Mouse (Mus musculus): ENCODE measurements around the gene Wdr60. TPM values are rescaled to one million over a fixed set of nuclear protein-coding genes. Genes with fewer than 3 reads are reported as not detected.

Wdr60 gene
- polyA plus RNA-seq, 1 experiment from 2014 or later = 17.3 TPM

DNA sequence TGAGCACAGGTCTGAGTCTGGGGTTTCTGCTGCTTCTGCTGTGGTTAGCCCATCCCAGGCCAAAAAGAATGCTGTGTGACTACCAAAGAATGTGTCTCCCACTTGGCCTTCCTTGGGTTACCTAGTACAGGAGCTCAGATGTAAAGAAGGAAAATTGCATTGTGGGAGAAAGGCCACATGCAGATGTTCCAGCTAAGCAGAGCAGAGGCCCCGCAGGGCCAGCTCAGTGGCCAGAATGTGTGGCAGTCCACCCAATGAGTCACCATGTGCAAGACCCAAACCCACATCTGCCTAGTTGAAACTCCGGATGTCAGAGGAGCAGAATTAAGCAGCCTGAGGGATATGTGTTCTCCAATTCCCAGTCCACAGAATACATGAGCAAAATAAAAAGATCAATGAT is 4.5 kb downstream of the Wdr60 start:
- H3K27me3 ChIP-seq (replicated peaks) = no peaks in the 10 kb centered on the region
- no peak for ATAC-seq (ENCODE audit: low FRiP score, low read depth)
- no peak overlapping the region for H3K4me2 ChIP-seq (replicated peaks)
- H3K36me3 ChIP-seq = peaks cover 10% of the 10 kb centered on the region
- H3K9me3 ChIP-seq = no peaks in the 10 kb centered on the region
- no peak overlapping the region for H3K9ac ChIP-seq
- WGBS = 88% methylated on average over 2 of the region's 2 CpGs
- H3K4me3 ChIP-seq = no peak overlapping the region
- no peaks in the 10 kb centered on the region for H3K4me1 ChIP-seq
- H3K27ac ChIP-seq = no peak overlapping the region

DNA sequence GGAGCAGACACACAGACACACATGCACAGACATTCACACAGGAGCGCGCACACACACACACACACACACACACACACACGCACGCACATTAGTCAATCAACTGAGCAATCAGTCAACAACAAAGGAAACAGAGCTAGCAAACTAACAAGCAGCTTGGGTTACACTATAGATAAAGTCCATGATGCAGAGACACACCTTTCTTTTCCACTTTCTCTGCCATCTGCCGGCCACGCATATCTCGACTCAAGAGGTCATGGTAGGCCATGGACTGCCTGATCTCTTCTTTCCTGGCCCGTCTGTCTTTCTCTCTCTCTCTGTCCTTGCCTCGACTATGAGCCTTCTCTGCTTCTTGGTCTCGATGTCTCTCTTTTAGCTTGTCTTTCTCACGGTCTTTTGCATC is 7.2 kb downstream of the Wdr60 start:
- ATAC-seq (ENCODE audit: low FRiP score, low read depth) = no peak
- no peak overlapping the region for H3K4me3 ChIP-seq
- no peak overlapping the region for H3K27ac ChIP-seq
- no peaks in the 10 kb centered on the region for H3K27me3 ChIP-seq (replicated peaks)
- no peak overlapping the region for H3K9ac ChIP-seq
- peaks cover 14% of the 10 kb centered on the region for H3K36me3 ChIP-seq
- H3K9me3 ChIP-seq = no peaks in the 10 kb centered on the region
- no peak overlapping the region for H3K4me2 ChIP-seq (replicated peaks)
- WGBS = 91% methylated on average over 11 of the region's 11 CpGs
- H3K4me1 ChIP-seq = no peaks in the 10 kb centered on the region

DNA sequence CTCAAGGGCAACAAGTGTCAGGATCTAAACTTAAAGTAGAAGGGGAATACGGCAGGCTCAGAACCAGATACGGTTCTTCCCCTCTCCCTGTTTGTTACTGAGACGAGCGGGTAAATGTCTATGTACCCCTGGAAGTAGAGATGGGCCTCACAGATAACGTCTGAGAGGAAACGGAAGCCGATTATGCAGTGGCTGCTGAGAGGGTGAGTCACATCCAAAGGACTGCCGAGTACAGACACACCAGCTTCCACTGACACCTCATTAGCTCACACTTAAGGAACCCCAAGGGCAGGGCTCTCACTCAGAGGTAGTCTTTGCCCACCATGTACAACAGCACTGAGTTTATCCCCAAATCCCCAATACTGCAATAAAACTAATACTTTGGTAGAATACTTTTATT is 8.2 kb downstream of the Wdr60 start:
- ATAC-seq (ENCODE audit: low FRiP score, low read depth) = no peak
- H3K4me2 ChIP-seq (replicated peaks) = no peak overlapping the region
- H3K4me1 ChIP-seq = no peaks in the 10 kb centered on the region
- peaks cover 14% of the 10 kb centered on the region for H3K36me3 ChIP-seq
- WGBS = 84% methylated on average over 8 of the region's 8 CpGs
- no peak overlapping the region for H3K27ac ChIP-seq
- no peak overlapping the region for H3K4me3 ChIP-seq
- no peaks in the 10 kb centered on the region for H3K27me3 ChIP-seq (replicated peaks)
- H3K9me3 ChIP-seq = no peaks in the 10 kb centered on the region
- H3K9ac ChIP-seq = no peak overlapping the region

DNA sequence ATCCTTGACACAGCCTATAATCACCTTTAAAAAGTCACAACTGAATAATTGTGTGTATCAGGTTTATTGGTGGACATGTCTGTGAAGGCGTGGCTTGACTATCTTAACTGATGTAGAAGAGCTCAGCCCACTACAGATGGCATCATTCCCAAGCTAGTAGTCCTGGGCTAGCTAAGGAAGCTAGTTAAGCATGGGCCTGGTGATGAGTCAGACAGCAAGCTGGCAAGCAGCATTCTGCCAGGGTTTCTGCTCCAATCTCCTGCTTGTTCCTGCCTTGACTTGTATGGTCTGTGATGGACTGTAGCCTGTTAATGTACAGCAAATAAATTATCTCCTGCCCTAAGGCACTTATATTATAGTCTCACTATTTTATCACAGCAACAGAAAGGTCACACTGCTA is 18.2 kb downstream of the Wdr60 start:
- Histone ChIP-seq H3K27ac (no peak overlapping the region), H3K27me3 (replicated peaks) (no peaks in the 10 kb centered on the region), H3K4me1 (no peaks in the 10 kb centered on the region), H3K4me3 (no peak overlapping the region), H3K4me2 (replicated peaks) (no peak overlapping the region), H3K9ac (no peak overlapping the region), H3K9me3 (no peaks in the 10 kb centered on the region), H3K36me3 (peaks cover 24% of the 10 kb centered on the region)
- 81% methylated on average over 1 of the region's 1 CpGs for WGBS
- no peak for ATAC-seq (ENCODE audit: low FRiP score, low read depth)

DNA sequence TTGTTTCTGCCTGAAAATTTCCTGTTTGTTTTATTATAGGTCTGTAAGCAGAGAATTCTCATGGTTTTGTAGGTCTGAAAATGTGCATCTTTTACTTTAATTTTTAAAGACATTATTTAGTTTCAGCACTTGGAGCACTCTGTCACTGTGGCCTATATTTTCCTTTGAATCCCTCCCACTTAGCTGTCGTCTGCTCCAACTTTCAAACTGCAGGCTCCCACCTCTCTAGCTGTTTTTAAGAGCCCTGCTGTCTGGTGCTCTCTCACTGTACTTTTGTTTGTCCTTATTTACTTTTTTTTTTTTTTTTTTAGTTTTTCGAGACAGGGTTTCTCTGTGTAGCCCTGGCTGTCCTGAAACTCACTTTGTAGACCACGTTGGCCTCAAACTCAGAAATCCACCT is 24.0 kb downstream of the Wdr60 start:
- no peak for ATAC-seq (ENCODE audit: low FRiP score, low read depth)
- no peak overlapping the region for H3K4me2 ChIP-seq (replicated peaks)
- no peak overlapping the region for H3K27ac ChIP-seq
- 74% methylated on average over 3 of the region's 3 CpGs for WGBS
- no peak overlapping the region for H3K9ac ChIP-seq
- H3K9me3 ChIP-seq = no peaks in the 10 kb centered on the region
- no peaks in the 10 kb centered on the region for H3K4me1 ChIP-seq
- H3K27me3 ChIP-seq (replicated peaks) = no peaks in the 10 kb centered on the region
- no peak overlapping the region for H3K4me3 ChIP-seq
- H3K36me3 ChIP-seq = no peaks in the 10 kb centered on the region

DNA sequence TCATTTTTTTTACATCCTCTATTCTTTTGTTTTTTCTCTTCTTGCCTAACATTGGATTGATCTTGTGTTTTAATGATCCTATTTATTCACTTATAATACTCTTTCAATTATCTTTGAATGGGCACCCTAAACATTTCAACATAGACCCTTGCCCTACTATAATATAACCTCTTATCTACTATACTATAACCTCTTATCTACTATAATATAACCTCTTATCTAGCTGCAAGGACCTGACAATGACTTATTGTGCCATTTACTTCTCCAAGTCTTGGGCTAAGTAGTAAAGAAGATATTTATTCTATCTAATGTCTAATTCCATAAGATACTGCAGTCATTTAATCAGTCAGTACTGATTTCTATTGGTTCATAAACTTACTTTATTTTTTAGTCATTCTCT is 24.5 kb downstream of the Wdr60 start:
- no peak overlapping the region for H3K9ac ChIP-seq
- no peak overlapping the region for H3K4me3 ChIP-seq
- H3K27ac ChIP-seq = no peak overlapping the region
- no peaks in the 10 kb centered on the region for H3K36me3 ChIP-seq
- H3K9me3 ChIP-seq = no peaks in the 10 kb centered on the region
- H3K4me1 ChIP-seq = no peaks in the 10 kb centered on the region
- ATAC-seq (ENCODE audit: low FRiP score, low read depth) = no peak
- H3K4me2 ChIP-seq (replicated peaks) = no peak overlapping the region
- no peaks in the 10 kb centered on the region for H3K27me3 ChIP-seq (replicated peaks)

DNA sequence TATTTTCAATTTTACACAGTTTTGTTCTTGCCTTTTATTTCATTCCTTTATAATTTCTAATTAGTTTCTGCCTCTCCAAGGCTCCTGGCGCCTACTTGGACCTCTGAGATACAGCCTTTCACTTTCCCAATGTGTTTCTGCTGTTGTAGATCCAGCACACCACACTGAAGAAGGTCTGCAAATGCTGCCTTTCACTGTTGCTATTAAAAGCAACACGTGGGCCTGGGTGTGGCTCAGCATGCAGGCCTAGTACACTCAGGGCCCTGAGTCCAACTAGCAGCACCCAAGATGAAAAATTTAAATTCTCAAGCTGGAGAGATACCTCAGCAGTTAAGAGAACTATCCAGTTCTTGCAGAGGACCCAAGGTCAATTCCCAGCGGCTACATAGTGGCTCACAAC is 26.2 kb downstream of the Wdr60 start:
- 85% methylated on average over 3 of the region's 3 CpGs for WGBS

DNA sequence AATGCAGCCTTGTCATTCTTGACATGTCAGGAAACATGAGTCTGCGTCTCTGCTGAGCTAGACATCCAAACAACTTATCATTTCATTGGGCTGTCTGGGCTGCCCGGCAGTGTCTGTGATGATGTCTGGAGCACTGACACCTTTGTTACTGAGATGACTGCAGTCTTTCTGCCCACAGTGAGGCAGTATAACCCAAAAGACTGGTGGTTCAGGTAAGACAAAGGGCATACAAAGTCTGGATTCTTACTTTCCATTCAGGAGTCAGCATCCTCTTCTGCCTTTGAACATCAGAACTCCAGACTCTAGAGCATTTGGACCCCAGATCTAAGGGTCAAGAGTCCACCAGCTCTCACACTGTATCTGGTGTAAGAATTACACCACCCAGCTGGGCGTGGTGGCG is 27.5 kb downstream of the Wdr60 start:
- H3K9ac ChIP-seq = no peak overlapping the region
- no peaks in the 10 kb centered on the region for H3K4me1 ChIP-seq
- ATAC-seq (ENCODE audit: low FRiP score, low read depth) = no peak
- no peak overlapping the region for H3K4me2 ChIP-seq (replicated peaks)
- 85% methylated on average over 4 of the region's 4 CpGs for WGBS
- no peaks in the 10 kb centered on the region for H3K27me3 ChIP-seq (replicated peaks)
- no peaks in the 10 kb centered on the region for H3K9me3 ChIP-seq
- no peaks in the 10 kb centered on the region for H3K36me3 ChIP-seq
- no peak overlapping the region for H3K4me3 ChIP-seq
- no peak overlapping the region for H3K27ac ChIP-seq

More for the DNA sequence above, 26.2 kb downstream of the Wdr60 start:
- Histone ChIP-seq H3K4me1 (no peaks in the 10 kb centered on the region), H3K27me3 (replicated peaks) (no peaks in the 10 kb centered on the region), H3K27ac (no peak overlapping the region), H3K36me3 (no peaks in the 10 kb centered on the region), H3K9ac (no peak overlapping the region), H3K9me3 (no peaks in the 10 kb centered on the region), H3K4me3 (no peak overlapping the region), H3K4me2 (replicated peaks) (no peak overlapping the region)
- no peak for ATAC-seq (ENCODE audit: low FRiP score, low read depth)

DNA sequence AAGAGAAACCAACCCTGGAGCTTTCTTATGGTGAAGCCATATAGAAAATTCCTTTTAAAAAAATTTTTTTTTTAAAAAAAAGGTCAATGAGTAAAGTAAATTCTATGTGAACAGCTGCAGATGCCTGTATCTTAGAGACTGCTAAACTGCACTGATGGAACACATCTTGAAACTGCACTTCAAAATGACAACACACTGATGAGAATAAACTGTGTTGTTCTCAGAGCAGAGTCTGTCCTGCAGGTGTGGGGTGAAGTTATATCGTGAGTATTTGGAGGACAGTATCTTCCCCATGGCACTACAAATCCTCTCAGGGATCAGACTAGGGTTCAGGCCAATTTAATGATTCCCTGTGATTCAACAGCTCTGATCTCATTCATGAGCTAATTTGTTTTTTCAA is 30.8 kb downstream of the Wdr60 start:
- Histone ChIP-seq H3K4me1 (no peaks in the 10 kb centered on the region), H3K27me3 (replicated peaks) (no peaks in the 10 kb centered on the region), H3K27ac (no peak overlapping the region), H3K4me3 (no peak overlapping the region), H3K9me3 (no peaks in the 10 kb centered on the region), H3K9ac (no peak overlapping the region), H3K36me3 (no peaks in the 10 kb centered on the region), H3K4me2 (replicated peaks) (no peak overlapping the region)
- ATAC-seq (ENCODE audit: low FRiP score, low read depth) = no peak
- 92% methylated on average over 1 of the region's 1 CpGs for WGBS

DNA sequence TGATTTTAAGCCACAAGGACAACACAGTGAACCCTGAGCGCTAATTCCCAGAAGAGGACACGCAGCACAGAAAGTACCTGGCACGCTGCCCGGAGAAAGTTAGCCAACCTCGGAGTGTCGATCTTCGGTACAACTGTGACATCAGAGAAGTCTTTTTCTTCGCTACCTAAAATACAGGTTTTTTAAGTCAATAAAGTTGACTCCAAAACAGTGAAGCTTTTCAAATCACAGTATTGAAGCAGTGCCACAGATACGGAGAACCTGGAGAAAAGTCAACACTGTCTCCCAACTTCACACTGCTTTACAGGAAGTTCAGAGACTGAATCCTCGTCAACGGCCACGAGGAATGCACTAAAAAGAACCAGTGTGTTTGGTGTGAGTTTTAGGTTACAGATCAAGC is 31.2 kb downstream of the Wdr60 start:
- no peak overlapping the region for H3K27ac ChIP-seq
- H3K27me3 ChIP-seq (replicated peaks) = no peaks in the 10 kb centered on the region
- no peak overlapping the region for H3K9ac ChIP-seq
- H3K4me2 ChIP-seq (replicated peaks) = no peak overlapping the region
- ATAC-seq (ENCODE audit: low FRiP score, low read depth) = no peak
- no peaks in the 10 kb centered on the region for H3K4me1 ChIP-seq
- 86% methylated on average over 12 of the region's 12 CpGs for WGBS
- H3K9me3 ChIP-seq = no peaks in the 10 kb centered on the region
- no peak overlapping the region for H3K4me3 ChIP-seq
- no peaks in the 10 kb centered on the region for H3K36me3 ChIP-seq

DNA sequence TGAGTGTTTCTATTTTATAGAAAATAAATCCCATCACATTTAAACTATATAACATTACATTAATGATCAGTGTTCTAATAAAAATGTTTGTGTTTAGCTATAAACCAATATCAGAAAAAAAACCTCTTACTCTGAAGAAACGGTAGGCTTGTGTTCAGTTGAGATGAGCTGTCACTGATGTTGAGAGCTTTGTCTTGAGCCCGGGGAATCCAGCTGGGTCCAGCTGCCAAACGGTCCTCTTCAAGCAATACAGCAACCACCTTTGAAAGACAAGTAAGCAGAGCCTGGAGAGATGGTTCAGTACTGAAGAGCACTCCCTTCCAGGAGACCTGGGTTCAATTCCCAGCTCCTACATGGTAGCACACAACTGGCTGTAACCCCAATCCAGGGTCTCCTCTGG is 33.4 kb downstream of the Wdr60 start:
- ATAC-seq (ENCODE audit: low FRiP score, low read depth) = no peak
- H3K4me2 ChIP-seq (replicated peaks) = no peak overlapping the region
- no peak overlapping the region for H3K9ac ChIP-seq
- no peaks in the 10 kb centered on the region for H3K4me1 ChIP-seq
- H3K9me3 ChIP-seq = no peaks in the 10 kb centered on the region
- H3K4me3 ChIP-seq = no peak overlapping the region
- H3K27ac ChIP-seq = no peak overlapping the region
- no peaks in the 10 kb centered on the region for H3K27me3 ChIP-seq (replicated peaks)
- 84% methylated on average over 3 of the region's 3 CpGs for WGBS
- H3K36me3 ChIP-seq = peaks cover 10% of the 10 kb centered on the region; the same call in 1 of the 2 replicates

DNA sequence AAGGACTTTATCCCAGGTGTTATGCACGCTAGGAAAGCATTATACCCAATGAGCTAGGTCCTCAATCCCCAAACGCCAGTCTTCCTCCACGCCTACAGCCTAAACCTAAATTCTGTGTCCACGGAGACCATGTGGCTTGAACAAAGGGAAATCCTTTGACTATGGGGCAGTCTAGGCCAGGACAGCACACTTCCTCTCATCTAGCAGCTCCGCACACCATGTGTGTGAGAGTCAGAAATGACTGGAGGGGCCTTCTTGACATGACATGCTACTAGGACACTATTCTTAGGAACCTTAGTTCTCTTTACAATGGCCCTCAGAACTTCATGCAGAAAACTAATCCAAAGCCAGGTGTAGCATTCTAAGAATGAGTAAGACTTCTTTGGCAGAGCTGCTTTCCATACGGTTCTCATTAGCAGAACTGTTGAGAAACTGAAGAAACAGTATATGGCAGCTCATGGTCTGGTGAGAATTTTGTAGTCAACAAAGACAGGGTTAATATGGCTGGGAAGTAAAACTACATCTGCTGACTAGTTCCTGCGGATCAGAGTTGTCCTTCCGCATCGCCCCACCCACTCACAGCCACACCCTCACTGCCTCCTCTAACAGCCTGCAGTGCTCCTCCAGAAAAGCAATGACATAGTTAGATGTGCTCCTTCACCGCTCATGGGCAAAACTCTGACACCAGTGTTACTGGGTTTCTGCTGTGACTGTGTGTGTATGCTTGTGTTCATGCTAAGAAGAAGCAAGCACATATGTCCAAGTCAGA is 36.3 kb downstream of the Wdr60 start:
- no peak overlapping the region for H3K4me3 ChIP-seq
- H3K4me2 ChIP-seq (replicated peaks) = no peak overlapping the region
- H3K9me3 ChIP-seq = no peaks in the 10 kb centered on the region
- no peaks in the 10 kb centered on the region for H3K27me3 ChIP-seq (replicated peaks)
- no peak overlapping the region for H3K27ac ChIP-seq
- 92% methylated on average over 10 of the region's 10 CpGs for WGBS
- H3K36me3 ChIP-seq = peaks cover 18% of the 10 kb centered on the region; the same call in 1 of the 2 replicates
- H3K4me1 ChIP-seq = no peaks in the 10 kb centered on the region
- no peak overlapping the region for H3K9ac ChIP-seq
- ATAC-seq (ENCODE audit: low FRiP score, low read depth) = no peak

DNA sequence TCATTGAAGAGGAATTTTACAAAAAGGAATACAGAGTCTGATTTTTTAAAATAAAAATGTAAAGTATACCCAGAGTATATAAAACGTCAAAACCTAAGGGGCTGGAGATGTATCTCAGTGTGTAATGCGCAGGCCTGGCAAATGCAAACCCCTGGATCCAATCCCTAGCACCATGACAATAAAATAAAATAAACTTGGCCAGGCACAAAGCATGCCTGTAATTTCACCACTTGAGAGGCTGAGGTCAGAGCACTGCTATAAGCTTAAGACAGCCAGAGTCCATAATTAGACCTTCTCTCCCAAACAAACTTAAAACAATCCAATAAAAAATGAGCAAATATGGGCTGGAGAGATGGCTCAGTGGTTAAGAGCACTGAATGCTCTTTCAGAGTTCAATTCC is 39.7 kb downstream of the Wdr60 start:
- Histone ChIP-seq H3K27ac (no peak overlapping the region), H3K9me3 (no peaks in the 10 kb centered on the region), H3K27me3 (replicated peaks) (no peaks in the 10 kb centered on the region), H3K4me2 (replicated peaks) (no peak overlapping the region), H3K9ac (no peak overlapping the region), H3K36me3 (peaks cover 20% of the 10 kb centered on the region; the same call in 1 of the 2 replicates), H3K4me1 (no peaks in the 10 kb centered on the region), H3K4me3 (no peak overlapping the region)
- ATAC-seq (ENCODE audit: low FRiP score, low read depth) = no peak
- WGBS = 96% methylated on average over 2 of the region's 2 CpGs

Data from neural tube, embryonic 12.5 days (tissue).